Mouse (Mus musculus) v-Abl transformed pro-B cells (cell line): ENCODE results near the gene Abhd5.

Experiments used
- in situ Hi-C, 2 experiments: fragments of 400-800 bp; cut with MboI; formaldehyde crosslinking; loops; one replicate each; pipeline ENCODE4 v1.15.1; 2025; ENCODE audit not compliant: unreplicated experiment in 2 of 2

Abhd5 gene

DNA sequence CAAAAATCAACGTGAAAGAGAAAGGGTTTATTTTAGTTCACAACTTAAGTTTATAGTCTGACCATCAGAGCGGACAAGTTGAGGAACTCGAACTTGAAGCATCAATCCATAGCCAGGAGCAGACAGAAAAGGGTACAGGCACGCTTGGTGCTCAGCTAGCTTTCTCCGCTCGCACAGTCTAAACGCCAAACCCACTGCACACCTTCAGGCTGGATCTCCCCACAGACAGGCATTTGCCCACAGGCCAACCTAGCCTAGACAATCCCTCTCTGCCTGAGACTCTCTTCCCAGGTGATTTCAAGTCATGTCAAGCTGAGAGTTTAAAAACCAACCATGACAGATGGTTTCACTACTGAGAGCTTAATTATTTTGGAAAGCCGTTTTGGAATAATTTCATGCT, 6.8 kb upstream of the Abhd5 start:
- in situ Hi-C loops: no loop called here

DNA sequence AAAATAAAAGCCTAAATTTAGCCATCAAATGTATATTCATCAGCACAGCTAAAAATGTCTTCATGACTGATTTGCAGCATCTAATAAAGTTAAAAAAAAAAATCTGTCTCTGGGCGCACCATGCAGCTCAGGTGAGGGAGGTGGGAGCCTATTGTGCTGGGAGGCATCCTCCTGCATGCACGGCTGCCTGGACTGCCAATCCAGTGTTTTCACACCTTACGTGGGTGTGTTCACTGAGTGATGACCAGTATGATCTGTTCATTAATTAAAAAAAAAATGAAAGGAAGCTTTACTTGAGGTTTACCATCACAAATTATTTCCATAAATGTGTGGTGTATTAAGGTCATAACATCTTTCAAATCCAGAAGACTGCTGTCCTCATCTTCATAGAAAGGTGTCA, 6.1 kb upstream of the Abhd5 start:
- in situ Hi-C loops: no loop called here

DNA sequence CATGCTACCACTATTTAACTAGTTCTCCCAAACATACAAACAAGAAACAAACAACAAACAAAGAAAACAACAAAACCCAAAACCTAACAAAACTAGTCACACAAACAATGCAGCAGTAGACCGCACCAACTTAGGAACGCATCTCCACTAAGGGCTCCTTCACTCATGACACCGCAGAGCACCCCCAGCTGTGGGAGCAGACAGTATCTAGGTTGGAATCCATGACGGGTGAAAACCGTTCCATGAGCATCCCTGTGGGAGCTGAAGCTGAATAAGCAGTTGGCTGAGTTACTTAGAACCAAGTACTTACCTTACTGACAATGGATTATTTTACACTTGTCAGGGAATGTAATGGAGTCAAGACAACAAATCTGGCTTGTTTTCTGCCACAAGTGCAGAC, 5.3 kb upstream of the Abhd5 start:
- in situ Hi-C loops: no loop called here

DNA sequence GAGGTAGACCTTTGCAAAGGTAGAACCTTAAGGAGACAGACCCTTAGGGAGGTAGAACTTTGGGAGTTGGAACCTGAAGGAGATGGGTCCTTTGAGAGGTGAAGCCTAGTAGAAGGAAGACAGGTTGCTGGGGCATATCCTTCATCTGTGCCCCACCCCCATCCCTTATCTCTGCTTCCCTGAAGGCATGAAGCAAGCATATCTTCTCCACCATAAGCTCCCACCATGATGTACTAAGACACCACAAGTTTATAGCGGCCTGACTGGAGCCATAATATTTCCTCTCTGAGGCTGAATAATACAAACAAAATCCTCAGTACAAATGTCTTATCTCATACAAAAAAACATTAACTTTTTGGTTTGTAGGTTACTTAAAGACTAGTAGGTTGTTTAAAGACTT, 3.5 kb upstream of the Abhd5 start:
- in situ Hi-C loops: no loop called here

DNA sequence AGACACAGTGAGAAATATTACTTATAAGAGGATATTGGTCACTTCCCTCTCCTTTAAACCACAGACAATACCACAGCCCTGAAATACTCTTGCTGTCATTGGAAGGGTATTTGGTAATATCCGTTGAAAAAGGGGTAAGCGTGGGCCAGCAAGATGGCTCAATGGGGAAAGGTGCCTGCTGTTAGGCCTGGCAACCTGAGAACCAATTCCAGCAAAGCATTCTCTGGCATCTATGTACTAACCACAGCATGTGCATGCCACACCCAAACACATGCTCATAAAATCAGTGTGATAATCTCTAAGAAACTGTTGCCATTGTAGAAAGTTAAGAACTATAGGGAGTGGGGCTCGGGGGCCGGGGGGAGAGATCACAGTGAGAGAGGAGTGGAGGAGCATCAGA, 2.1 kb upstream of the Abhd5 start:
- in situ Hi-C loops: no loop called here

DNA sequence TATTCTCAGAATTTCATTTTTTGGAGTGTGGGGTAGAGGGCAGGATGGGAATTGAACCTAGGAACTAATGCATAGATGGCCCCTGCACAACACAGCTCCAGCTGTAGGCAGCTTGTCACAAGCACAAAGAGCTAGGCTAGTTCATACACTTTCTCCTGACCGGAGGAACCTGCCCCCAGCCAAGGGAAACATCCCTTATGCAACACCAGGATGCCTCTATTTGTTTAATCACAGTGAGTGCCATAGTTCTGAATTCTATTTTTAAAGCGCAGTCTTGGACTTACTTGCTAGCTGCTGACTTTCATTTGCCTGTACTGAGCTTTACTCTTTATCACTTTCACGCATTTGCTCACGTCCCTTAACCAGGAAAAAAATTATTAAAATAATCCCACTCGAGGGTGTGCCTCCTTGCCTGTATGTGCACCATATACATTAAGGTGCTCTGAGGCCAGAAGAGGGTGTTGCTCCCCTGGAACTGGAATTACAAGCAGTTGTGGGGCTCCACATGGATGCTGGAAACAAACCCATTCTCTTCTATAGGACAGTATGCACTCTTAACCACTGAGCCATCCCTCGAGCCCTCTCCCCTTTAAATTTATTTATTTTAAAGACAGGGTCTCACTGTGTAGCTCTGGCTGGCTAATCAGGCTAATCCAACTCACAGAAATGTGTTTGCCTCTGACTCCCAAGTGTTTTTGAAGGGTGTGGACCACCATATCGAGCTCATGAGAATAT, 845 bp upstream of the Abhd5 start:
- in situ Hi-C loops: no loop called here

DNA sequence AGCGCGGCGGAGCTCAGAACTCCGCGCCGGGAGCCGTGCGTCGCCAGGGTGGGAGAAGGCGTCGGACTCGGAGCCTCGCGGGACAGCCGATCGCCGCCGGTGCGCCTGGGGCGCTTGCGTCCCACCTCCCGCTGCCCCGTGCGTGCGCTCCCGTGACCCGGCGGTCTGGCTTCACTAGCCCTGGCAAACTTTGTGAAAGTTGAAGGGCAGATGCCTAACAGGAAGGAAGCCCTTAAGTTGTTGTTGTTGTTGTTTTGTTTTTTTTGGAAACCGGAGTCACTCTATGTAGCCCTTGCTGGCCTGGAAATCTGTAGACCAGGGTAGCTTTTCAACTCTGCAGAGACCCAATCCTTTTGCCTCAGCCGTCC, 601 bp downstream of the Abhd5 start:
- in situ Hi-C loops: no loop called here

DNA sequence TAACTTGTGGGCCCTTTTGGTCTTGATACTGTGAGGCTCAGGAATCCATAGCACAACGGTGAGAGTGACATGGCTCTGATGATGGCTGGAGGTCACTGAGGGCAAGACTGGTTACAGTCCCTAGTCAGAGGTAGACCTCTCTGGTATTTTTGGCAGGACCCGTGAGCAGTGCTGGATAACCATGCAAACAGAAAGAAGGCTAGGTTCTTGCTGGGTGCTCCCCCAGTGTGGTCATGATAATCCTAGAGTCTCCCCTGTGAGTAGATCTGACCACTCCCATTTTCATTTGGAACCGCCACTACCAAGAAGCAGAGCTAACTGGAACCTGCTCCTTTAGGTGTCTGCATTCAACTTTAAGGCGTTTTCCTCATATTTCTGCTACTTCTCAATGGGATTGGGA, 1.5 kb downstream of the Abhd5 start:
- in situ Hi-C loops: no loop called here

DNA sequence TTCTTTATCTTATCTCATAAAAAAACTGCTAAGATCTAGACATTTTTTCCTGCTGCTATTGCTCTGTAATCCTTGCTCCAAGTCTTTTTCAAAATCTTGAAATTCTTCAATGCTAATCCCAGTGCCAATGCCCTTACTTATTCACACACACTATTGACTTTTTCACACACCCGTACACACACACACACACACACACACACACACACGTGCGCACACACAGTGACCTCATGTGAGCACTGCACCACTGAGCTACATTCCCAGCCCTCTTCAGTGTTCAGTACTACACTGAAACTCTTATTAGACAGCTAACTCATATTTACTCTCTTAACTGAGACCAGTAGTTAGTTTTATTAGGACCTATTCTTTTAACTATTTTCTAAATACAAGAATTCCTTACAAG, 2.8 kb downstream of the Abhd5 start:
- in situ Hi-C loops: no loop called here

DNA sequence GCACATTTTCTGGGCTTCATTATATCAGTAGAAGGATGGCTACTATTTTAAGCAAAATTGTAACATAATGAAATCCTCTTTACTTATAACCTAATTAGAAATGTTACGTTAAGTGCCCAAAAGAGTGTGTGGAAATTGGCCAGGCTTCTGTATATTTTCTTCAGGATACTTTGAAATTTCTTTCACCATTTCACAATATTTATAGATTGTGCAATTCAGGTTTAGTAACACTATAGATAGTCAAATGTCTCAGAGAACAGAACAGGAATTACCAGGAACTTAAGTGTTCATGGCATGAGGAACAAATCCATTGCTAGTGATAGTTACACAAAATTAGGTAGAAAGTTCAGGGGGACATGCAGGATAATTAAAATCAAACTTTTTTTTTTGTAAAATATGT, 5.7 kb downstream of the Abhd5 start:
- in situ Hi-C loops: no loop called here

DNA sequence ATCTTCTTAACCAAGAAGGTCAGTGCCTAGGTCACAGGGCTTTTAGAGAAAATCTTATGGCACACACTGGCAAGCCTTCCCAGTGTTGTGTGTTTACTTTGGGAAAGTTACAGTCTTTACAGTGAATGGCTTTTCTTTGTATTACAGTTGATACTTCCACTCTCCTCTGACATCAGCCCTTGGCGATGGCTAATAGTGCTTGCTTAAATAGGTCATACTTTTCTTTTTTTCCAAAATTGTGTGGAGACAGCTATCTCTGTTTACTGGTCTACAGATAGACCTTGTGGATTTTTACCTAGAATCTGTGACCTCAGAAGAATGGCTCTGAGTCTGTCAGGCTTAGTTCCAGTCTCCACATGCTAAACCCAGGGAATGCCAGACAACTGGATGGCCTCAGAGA, 6.2 kb downstream of the Abhd5 start:
- in situ Hi-C loops: no loop called here

DNA sequence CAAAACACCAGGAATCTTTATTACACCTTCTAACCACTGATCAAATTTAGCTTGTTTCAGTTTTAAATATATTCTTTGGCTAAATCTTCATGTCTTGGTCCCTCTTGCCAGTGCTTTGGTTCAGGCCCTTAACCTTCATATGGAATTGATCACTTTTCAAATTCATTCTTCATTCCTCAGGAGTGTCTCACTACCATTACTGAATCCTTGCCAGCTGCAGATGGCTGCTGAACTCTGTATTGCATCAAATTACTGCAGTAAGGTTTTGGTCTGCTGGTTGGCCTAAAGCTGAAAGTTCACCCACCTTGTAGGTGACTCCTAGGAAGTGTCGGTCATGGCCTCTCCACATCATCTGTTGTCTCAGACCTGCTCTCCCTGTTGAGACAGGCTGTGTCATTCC, 12.8 kb downstream of the Abhd5 start:
- in situ Hi-C loops: no loop called here

DNA sequence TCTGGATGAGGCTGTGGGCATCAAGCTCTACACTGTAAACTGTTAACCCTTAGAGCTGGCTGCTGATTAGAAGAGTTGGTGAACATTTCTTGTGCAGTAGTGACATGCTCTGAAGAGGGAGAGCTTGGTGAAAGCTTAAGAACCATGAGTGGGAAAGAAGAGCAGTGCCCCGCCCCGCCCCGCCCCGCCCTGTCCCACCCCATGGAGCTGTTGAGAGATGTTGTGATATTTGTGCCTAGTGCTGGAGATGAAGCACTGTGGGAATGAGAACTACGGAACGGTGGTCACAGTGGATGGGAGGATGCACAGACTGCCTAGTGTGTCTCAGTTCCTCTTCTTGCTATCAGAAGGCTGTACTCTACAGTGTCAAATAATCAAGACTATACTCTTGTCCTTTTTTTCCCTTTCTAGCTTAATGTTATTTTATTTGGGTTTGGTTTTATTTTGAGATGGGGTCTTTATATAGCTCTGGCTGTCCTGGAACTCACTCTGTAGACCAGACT, 18.9 kb downstream of the Abhd5 start:
- in situ Hi-C loops: no loop called here

DNA sequence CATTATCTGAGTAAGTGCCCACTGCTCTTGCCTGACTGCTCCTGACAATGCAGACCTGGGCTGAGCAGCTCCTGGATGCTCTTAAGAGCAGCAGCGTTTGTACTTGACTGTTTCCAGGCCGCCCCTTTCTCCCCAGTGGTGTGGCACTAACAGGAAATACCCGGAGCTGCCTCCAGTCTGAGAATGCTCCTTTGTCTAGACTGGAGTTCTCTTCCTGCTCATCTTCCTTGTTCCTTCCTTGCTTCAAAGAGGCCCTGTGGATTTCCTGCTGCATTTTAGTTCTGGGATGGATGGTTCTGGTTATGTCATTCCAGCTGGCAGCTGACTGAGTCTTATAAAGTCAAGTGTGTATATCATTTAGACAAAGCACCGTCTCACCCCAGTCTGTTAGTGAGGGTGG, 21.1 kb downstream of the Abhd5 start:
- in situ Hi-C loops: no loop called here

DNA sequence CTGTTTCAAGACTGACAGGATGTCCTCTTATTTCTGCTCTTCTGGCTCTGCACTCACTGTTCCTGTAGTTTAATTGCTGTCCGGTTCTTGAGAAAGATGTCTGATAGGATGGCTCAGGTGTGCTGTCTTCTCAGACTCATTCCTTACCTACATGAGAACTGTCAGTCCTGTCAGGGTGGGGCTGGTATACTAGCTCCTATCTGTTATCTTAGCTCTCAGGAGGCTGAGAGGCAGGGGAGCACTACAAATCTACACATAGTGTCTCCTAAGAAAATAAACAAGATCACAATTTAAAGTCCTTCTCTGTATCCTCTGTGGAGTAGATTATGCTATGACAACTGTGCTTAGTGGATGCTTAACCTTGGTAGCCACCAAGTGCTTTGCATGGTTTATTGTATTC, 21.6 kb downstream of the Abhd5 start:
- in situ Hi-C loops: no loop called here

DNA sequence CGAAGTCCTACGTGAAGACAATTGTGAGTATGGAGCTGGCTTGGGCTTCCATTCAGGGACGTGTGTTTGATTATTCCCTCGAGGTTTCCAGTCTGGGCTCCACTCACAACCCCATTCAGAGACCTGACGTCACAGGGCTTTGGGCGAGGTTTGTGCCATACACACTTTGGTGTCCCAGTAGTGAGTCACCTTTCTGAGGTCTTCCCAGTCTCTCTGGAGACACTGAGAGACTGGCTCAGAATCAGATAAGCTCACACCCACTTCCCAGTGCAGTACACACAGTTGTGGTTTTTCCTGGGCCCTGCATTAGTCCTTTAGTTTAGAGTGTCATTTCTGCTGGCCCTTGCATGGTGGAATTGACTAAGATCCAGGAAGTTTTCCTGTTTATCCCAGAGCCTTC, 27.6 kb downstream of the Abhd5 start:
- in situ Hi-C loops: no loop called here

DNA sequence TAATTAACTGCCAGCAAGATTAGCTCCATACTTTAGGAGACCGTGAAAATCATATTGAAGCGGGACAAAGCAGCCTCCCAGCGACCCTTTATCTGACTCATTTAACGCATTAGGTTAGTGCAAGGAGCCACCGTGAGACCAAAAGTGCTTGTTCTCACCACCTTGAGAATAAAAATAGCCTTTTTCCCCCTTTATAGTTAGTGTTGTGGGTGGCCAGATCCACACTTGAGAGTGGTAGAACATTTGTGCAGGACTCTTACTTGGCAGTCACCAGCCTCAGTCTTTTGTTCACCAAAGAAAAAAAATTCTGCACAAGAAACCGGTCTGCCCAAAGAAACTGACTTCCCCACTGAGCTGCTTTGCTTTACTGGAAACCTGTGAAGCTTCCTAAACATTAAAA, 29.6 kb downstream of the Abhd5 start:
- in situ Hi-C loops: no loop called here

DNA sequence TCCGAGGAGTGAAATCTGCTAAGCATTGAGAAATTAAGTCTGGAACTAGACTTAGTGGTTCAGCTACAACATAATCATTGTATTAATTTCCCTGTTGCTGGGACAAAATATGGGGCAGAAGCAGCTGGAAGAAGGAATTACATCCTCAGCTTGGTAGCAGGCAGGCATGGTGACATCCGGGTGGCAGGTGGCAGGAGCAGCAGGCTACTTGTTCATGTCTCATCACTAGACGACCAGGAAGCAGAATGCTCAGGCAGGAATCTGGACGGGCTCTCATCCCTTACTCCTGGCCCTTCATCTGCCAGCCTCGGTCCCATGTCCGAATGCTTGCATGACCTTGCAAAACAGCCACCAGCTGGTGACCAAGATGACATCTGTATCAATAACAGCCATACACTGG, 30.6 kb downstream of the Abhd5 start:
- in situ Hi-C loops: no loop called here

DNA sequence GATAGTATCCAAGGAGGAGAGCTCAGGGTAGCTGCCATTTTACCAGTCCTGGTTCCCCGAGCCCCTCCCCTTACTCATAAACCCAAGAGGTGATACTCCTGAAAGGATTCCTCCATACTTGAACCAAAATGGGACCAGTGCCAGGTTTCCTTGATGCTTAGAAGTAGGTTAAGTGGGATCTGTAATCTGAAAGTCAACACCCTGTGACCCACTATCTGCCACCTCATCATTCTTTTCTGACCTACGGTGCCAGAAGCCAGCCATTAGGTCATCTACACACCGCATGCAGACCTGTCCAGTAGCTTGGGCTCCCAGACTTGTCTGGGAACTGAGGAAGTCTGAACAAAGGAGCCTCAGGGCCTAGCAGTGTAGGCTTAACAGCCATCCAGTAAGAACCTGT, 34.6 kb downstream of the Abhd5 start:
- in situ Hi-C loops: no loop called here

DNA sequence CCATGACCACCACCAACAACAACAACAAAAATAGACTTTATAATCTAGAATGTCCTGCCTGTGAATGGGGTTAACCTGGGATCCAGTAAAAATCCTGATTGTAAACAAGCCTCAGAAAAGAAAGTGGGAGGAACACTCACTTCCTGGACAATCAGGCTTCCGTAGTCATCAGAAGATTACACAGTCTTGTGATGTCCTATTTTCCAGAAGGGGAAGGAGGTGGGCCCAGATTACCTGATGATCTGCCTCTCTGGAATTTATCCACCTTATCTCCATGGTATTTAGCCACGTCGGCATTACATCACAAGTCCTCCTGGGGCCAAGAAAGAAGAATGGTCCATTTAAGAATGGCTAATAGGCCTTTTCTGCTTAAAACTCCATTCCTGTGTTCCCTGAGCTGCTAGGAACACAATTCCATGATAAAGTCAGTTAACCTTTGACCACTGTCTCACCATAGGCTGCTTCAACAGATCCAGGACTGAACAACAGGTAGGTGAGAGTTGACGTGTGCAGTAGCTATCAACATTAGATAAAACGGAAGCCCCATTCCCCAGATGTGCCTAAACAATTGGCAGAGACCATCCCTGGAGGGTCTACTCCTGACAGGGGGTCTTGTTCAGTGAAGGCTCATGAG, 38.0 kb downstream of the Abhd5 start:
- in situ Hi-C loops: no loop called here

DNA sequence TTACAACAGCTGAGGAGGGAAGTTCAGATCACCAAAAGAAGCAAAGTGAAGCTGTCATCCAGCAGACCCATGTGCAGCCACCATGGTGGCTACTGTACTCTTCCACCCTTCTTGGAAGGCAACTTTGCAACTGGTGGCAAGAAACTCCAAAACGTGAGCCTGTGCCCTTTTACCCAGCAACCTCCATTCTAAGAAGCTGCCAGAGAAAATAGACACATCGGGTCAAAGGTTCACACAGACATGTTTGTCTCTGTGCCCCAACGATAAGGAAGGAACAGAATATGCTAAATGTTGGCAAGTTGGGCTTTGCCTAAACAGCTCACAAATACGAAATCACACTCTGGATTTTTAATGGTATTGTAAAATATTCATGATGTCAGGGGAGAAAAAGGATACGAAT, 44.4 kb downstream of the Abhd5 start:
- in situ Hi-C loops: no loop called here

DNA sequence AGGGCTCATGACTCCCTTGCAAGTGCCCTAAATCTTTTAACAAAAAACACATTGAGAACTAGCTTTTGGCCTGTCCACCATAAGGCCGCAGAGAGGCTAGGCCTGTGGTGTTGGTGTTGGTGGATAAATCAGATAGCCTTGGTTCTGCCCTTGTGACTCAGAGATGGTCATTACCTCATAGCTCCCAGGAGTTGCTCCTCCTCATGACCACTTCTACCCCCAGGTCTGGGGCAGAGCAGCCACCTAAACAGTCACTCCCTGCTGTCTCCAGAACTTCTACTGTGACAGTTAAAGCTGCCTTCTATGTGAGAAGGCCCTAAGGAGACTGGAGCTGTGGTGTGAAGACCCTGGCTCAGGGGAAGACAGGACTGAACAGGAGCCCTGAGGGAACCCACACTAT, 45.7 kb downstream of the Abhd5 start:
- in situ Hi-C loops: no loop called here

DNA sequence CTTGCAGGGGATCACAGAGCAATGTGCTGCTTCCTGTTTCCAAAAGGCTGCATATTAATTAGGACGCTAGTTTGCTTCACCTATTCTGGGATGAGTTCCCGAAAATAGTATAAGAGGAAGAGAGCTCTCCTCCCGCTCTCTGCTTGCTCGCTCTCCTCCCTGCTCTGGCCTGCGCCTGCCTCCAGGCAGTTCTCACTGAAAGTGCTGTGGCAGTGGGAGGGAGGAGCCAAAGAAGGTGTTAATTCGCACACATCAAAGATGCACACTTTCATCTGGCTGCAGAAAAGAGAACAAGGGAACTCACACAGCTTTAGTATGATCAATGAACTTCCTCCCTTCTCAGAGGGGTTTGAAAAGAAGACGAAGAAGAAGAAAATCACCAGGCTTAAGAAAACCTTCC, 47.3 kb downstream of the Abhd5 start:
- in situ Hi-C loops: no loop called here
